Mouse (Mus musculus) stomach, embryonic 14.5 days (tissue): ENCODE results near the gene Mtm1. TPM values are rescaled to one million over a fixed set of nuclear protein-coding genes. Genes with fewer than 3 reads are reported as not detected.
A peak's percentile ranks its signal among the peaks of the same experiment; 100 is the strongest.
"Not testable (repeated sequence)": the region's sequence is repeated elsewhere in the genome, so short reads cannot be mapped to it uniquely, and the experiment has no call there.

Experiments used
- ATAC-seq: fragments of 200-750 bp; cut with Nextera tagmentation; 2 replicates; pipeline ENCODE4 v1.8.0; 2017; ENCODE audit warnings: low read depth, moderate TSS enrichment; ENCODE audit not compliant: insufficient number of reproducible peaks, insufficient read depth, low FRiP score
- H3K27ac ChIP-seq: fragments of 300-500 bp; sonication (generic); 2 replicates; pipeline ENCODE4 v1.5.1; 2014; ENCODE audit warnings: mild to moderate bottlenecking, low read length, moderate library complexity, mixed read lengths
- H3K27me3 ChIP-seq: fragments of 300-500 bp; sonication (generic); 2 replicates; pipeline ENCODE4 v1.6.1; 2014; ENCODE audit warnings: low read length, control low read depth, mixed read lengths; ENCODE audit not compliant: control insufficient read depth, insufficient read depth
- H3K36me3 ChIP-seq: fragments of 300-500 bp; sonication (generic); 2 replicates; pipeline ENCODE4 v1.6.1; 2014; ENCODE audit warnings: mild to moderate bottlenecking, control low read depth, low read length, moderate library complexity, mixed read lengths; ENCODE audit not compliant: control insufficient read depth, insufficient read depth
- H3K4me1 ChIP-seq: fragments of 300-500 bp; sonication (generic); 2 replicates; pipeline ENCODE4 v1.6.1; 2014; ENCODE audit warnings: low read length, control low read depth, mixed read lengths; ENCODE audit not compliant: control insufficient read depth, insufficient read depth
- H3K4me2 ChIP-seq: fragments of 300-500 bp; sonication (generic); replicated peaks from 2 replicates; pipeline ENCODE4 v1.6.1; 2014; ENCODE audit warnings: low read depth, low read length, control low read depth
- H3K4me3 ChIP-seq: fragments of 300-500 bp; sonication (generic); 2 replicates; pipeline ENCODE4 v1.5.1; 2014; ENCODE audit warnings: low read depth, low read length, control low read depth
- H3K9ac ChIP-seq: fragments of 300-500 bp; sonication (generic); replicated peaks from 2 replicates; pipeline ENCODE4 v1.6.1; 2014; ENCODE audit warnings: low read depth, mild to moderate bottlenecking, control low read depth, low read length, moderate library complexity, mixed read lengths
- H3K9me3 ChIP-seq: fragments of 300-500 bp; sonication (generic); 2 replicates; pipeline ENCODE4 v1.6.1; 2016; ENCODE audit warnings: low read depth, low read length, control low read depth; ENCODE audit not compliant: control insufficient read depth
- WGBS: fragments of 180-500 bp; shearing (Covaris S2); extraction: QIAGEN DNeasy Blood & Tissue Kit; methylation state at CpG from one replicate; pipeline ENCODE4 v1.1.7; 2014; 5-methylcytosine and 5-hydroxymethylcytosine counted together
- polyA plus RNA-seq: library from polyadenylated mRNA; unstranded; fragments of >200 nt; fragmentation: Nextera tagmentation; extraction: Ambion mirVana; gene quantifications from 2 replicates; pipeline ENCODE4 v1.2.1, GENCODE M21; 2014

Mtm1 gene
- polyA plus RNA-seq, 1 experiment from 2014 or later, result 4.9 TPM

DNA sequence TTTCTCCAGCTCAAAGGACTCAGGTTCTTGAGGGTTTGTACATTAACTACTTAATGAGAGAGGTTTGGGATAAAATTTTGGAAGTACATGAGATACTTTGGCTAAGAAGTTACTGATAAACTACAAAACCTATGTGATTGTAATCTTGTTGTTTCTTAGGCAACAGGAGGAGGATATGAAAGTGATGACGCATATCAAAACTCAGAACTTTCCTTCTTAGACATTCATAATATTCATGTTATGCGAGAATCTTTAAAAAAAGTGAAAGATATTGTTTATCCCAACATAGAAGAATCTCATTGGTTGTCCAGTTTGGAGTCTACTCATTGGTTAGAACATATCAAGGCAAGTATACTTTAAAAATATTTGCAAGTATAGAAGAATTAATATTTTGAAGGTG lies 85.4 kb downstream of the Mtm1 start:
- Histone ChIP-seq H3K9ac (no peak overlapping the region), H3K27me3 (no peaks in the 10 kb centered on the region), H3K4me2 (no peak overlapping the region), H3K36me3 (no peaks in the 10 kb centered on the region), H3K27ac (no peak overlapping the region), H3K9me3 (no peaks in the 10 kb centered on the region), H3K4me1 (no peaks in the 10 kb centered on the region), H3K4me3 (no peak overlapping the region)
- WGBS, result 84% methylated on average over 2 of the region's 2 CpGs
- no peak for ATAC-seq

DNA sequence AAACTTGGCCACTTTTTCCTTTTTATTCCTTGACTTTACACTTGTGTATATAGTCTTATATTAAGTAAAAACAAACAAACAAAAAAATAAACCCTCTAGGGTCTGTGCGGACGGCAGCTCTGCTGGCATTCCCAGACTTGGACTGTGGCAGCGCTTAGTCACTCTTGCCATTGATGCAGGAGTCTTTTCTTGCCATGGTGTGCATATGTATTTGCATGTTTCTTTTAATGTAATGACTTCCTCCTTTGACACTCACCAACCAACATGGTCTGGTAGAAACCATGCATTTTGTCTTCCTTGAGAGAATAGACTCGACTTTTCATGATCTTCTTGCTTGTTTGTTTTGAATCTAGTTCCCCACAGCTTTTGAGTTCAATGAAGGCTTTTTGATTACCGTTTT lies 91.6 kb downstream of the Mtm1 start:
- no peak overlapping the region for H3K27ac ChIP-seq
- no peaks in the 10 kb centered on the region for H3K36me3 ChIP-seq
- H3K4me1 ChIP-seq, result no peaks in the 10 kb centered on the region
- H3K4me2 ChIP-seq, result no peak overlapping the region
- no peak for ATAC-seq
- H3K9me3 ChIP-seq, result no peaks in the 10 kb centered on the region
- no peak overlapping the region for H3K4me3 ChIP-seq
- 86% methylated on average over 5 of the region's 5 CpGs for WGBS
- no peak overlapping the region for H3K9ac ChIP-seq
- H3K27me3 ChIP-seq, result no peaks in the 10 kb centered on the region

- no peak for ATAC-seq
- WGBS, result 40% methylated on average over 8 of the region's 8 CpGs
- Histone ChIP-seq H3K9me3 (no peaks in the 10 kb centered on the region), H3K9ac (no peak overlapping the region), H3K27me3 (no peaks in the 10 kb centered on the region), H3K4me2 (no peak overlapping the region), H3K4me1 (no peaks in the 10 kb centered on the region), H3K4me3 (no peak overlapping the region), H3K27ac (no peak overlapping the region), H3K36me3 (no peaks in the 10 kb centered on the region)
These were observed 100.7 kb downstream of the Mtm1 start for GRCm38 (mm10) chrX:71311229-71311628.

DNA sequence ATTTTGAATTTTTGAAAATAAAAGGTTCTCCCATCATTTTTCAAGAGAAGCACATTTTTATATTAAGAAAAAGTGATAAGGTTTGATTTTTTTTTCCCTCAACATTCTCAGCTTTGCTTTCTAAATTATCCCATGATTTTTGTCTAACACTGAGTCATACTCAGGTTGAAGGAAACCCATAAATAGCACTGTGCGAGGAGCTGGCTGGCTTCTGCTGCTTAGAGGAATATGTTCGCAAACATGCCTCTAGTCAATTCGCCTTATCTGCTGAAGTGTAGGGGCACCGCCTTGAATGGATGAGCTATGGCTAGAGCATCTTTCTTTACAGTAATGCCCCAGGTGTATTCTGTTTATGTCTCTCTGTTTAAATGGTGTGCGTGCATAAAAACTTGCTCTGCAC lies 103.8 kb downstream of the Mtm1 start:
- Histone ChIP-seq H3K9ac (no peak overlapping the region), H3K27me3 (no peaks in the 10 kb centered on the region), H3K4me1 (no peaks in the 10 kb centered on the region), H3K36me3 (no peaks in the 10 kb centered on the region), H3K4me2 (no peak overlapping the region), H3K4me3 (no peak overlapping the region), H3K9me3 (no peaks in the 10 kb centered on the region), H3K27ac (no peak overlapping the region)
- 81% methylated on average over 5 of the region's 5 CpGs for WGBS
- ATAC-seq, result no peak

DNA sequence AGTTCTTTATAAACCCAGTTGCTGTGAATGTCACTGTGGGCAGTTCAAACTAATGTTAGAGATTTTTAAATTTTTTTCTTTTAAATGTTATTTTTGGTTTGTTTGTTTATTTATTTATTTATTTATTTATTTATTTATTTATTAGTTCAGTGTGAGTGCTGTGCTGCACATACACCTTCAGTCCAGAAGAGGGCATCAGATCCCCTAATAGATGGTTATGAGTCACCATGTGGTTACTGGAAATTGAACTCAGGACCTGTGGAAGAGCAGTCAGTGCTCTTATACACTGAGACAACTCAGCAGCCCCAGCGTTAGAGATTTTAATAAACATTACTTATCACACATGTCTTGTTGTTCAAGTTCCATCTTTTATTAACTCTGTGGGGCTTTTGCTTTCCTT lies 141.5 kb downstream of the Mtm1 start:
- Histone ChIP-seq H3K4me3 (no peak overlapping the region), H3K27me3 (no peaks in the 10 kb centered on the region), H3K9ac (no peak overlapping the region), H3K9me3 (no peaks in the 10 kb centered on the region), H3K4me1 (no peaks in the 10 kb centered on the region), H3K4me2 (no peak overlapping the region), H3K36me3 (no peaks in the 10 kb centered on the region), H3K27ac (no peak overlapping the region)
- WGBS, result 54% methylated on average over 1 of the region's 1 CpGs
- no peak for ATAC-seq

GRCm38 (mm10) chrX:71355331-71355730 lies 144.8 kb downstream of the Mtm1 start:
- Histone ChIP-seq H3K27ac (no peak overlapping the region), H3K4me2 (no peak overlapping the region), H3K9me3 (no peaks in the 10 kb centered on the region), H3K4me1 (no peaks in the 10 kb centered on the region), H3K9ac (no peak overlapping the region), H3K27me3 (no peaks in the 10 kb centered on the region), H3K4me3 (no peak overlapping the region), H3K36me3 (no peaks in the 10 kb centered on the region)
- 44% methylated on average over 1 of the region's 1 CpGs for WGBS
- no peak for ATAC-seq

GRCm38 (mm10) chrX:71361793-71362192 lies 151.2 kb downstream of the Mtm1 start:
- H3K4me2 ChIP-seq, H3K9ac ChIP-seq, H3K36me3 ChIP-seq, H3K4me1 ChIP-seq, ATAC-seq, H3K9me3 ChIP-seq, H3K27ac ChIP-seq, H3K4me3 ChIP-seq, H3K27me3 ChIP-seq: not testable (repeated sequence)
- 90% methylated on average over 10 of the region's 10 CpGs for WGBS

DNA sequence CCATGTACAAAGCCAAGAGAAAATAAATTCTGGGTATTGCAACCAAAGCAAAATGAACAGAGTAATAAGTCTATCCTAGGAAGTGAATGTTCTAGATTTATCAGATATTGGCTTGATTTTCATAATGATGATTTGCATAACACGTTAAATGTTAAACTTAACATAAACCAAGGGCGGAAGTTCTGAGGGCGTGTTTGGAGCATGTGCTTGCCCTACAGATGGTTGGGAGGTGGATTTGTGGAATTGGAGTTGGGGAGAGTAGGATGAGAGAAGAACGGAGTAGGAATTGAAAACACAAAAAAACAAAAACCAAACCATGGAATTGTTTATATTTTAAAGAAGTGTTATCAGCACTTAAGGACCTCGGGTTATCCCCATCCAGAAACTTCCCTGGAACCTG lies 153.5 kb downstream of the Mtm1 start:
- peak overlapping the region; percentile 52 for H3K4me3 ChIP-seq
- peak overlapping the region; percentile 48 for H3K4me2 ChIP-seq
- H3K4me1 ChIP-seq, result no peaks in the 10 kb centered on the region
- no peaks in the 10 kb centered on the region for H3K9me3 ChIP-seq
- no peak overlapping the region for H3K9ac ChIP-seq
- no peaks in the 10 kb centered on the region for H3K36me3 ChIP-seq
- no peak overlapping the region for H3K27ac ChIP-seq
- 66% methylated on average over 5 of the region's 5 CpGs for WGBS
- no peak for ATAC-seq
- no peaks in the 10 kb centered on the region for H3K27me3 ChIP-seq

DNA sequence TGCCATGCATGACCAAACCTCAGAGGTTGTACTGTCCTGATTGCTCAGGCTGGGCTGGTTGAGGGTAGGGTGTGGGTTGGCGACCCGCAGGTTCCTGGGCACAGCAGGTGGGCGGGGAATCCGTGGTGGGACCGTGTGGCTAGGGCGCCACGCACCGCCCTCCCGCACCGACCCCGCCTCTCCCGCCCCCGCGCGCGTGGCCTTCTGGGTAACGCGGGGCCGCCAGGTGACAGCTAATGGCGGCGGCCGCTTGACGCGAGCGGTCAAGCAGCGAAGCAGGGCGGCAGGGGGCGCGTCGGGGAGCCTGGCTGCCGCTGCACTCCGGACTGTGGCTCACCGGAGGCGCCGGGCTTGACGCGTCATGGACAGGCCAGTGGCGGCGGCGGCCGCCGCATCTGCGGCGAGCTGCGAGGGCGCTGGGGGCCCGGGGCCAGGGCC lies 154.0 kb downstream of the Mtm1 start, which contains the start of gene Mtmr1:
Gene Mtmr1 (plus strand): TSS at position 207 of the 438 bp plus-strand sequence.
- peak within 1 kb of the TSS; percentile 48 for H3K4me2 ChIP-seq
- WGBS, result 9% methylated on average over 31 of the region's 47 CpGs
- H3K27ac ChIP-seq, result peak within 1 kb of the TSS; percentile 39; the same call in 1 of the 2 replicates
- H3K9me3 ChIP-seq, result no peaks in the 10 kb centered on the region
- no peaks in the 10 kb centered on the region for H3K27me3 ChIP-seq
- H3K36me3 ChIP-seq, result no peaks in the 10 kb centered on the region
- peak within 1 kb of the TSS; percentile 48; the same call in 1 of the 2 replicates for H3K9ac ChIP-seq
- H3K4me3 ChIP-seq, result peak within 1 kb of the TSS; percentile 52
- H3K4me1 ChIP-seq, result no peaks in the 10 kb centered on the region
- peak; percentile 92 for ATAC-seq
